15 mouse cellular contexts compared by ENCODE assay signal in genomic region chr15:59888131-59888459, GRCm38 (mm10).
"Had no signal": no experiment of that assay in that cellular context is flagged by ENCODE, and none has a peak within 500 bp of the region (broad histone marks: within the 10 kb centered on the region; RNA-seq: fewer than 3 reads in every experiment).

No protein-coding gene starts in this region.

- H3K27me3 ChIP-seq: limb, embryonic 15.5 days; liver, embryonic 13.5 days; midbrain, embryonic 12.5 days; neural tube, embryonic 15.5 days had no signal

- H3K4me1 ChIP-seq: limb, embryonic 15.5 days; liver, embryonic 13.5 days; midbrain, embryonic 12.5 days; neural tube, embryonic 15.5 days had no signal

- DNase-seq: kidney, adult 11 months; kidney, adult 9 months; kidney, postnatal 36 days; liver, embryonic 13.5 days; lung, adult 18-20 months; right cerebral cortex, adult 18-20 months; right cerebral cortex, postnatal 25 days; thymus, postnatal 4 days had no signal

- H3K9ac ChIP-seq: limb, embryonic 15.5 days; liver, embryonic 13.5 days; midbrain, embryonic 12.5 days; neural tube, embryonic 15.5 days had no signal

- H3K36me3 ChIP-seq: limb, embryonic 15.5 days; liver, embryonic 13.5 days; midbrain, embryonic 12.5 days; neural tube, embryonic 15.5 days had no signal

- H3K4me2 ChIP-seq: limb, embryonic 15.5 days; liver, embryonic 13.5 days; midbrain, embryonic 12.5 days; neural tube, embryonic 15.5 days had no signal

- H3K4me3 ChIP-seq: left cerebral cortex, adult 2 months; limb, embryonic 15.5 days; liver, embryonic 13.5 days; midbrain, embryonic 12.5 days; myocyte; neural tube, embryonic 15.5 days had no signal

- H3K27ac ChIP-seq: kidney, postnatal 0 days; left cerebral cortex, adult 2 months; limb, embryonic 15.5 days; liver, embryonic 13.5 days; midbrain, embryonic 12.5 days; neural tube, embryonic 15.5 days; stomach, postnatal 0 days had no signal

- H3K9me3 ChIP-seq: limb, embryonic 15.5 days; liver, embryonic 13.5 days; midbrain, embryonic 12.5 days; neural tube, embryonic 15.5 days had no signal
